Comparison of ENCODE assay signal across 9 mouse cellular contexts in genomic region chr7:44441648-44442109, GRCm38 (mm10). TPM values are rescaled to one million over a fixed set of nuclear protein-coding genes. Genes with fewer than 3 reads are reported as not detected.
DNase-seq lines count a peak whose midpoint lies in the region; ATAC-seq lines count a peak whose summit lies in the region.
"Had no signal": no experiment of that assay in that cellular context is flagged by ENCODE, and none has a peak within 500 bp of the region (broad histone marks: within the 10 kb centered on the region; RNA-seq: fewer than 3 reads in every experiment).

No protein-coding gene starts in this region.

- peaks cover 26% of the 10 kb centered on the region for H3K4me1 ChIP-seq in heart, embryonic 11.5 days (ENCODE audit: control insufficient read depth, insufficient read depth, low read length)
- H3K4me1 ChIP-seq in forebrain, embryonic 14.5 days (ENCODE audit: control insufficient read depth, insufficient read depth, low read length), result peaks cover 34% of the 10 kb centered on the region

- DNase-seq in heart, adult 11 months, result no peak
- DNase-seq in cerebellum, adult 11-12 months, result peak; percentile 84
- peak; percentile 91 for DNase-seq in forebrain, embryonic 14.5 days (ENCODE audit: low spot score)
- peak; percentile 71 to 78 for DNase-seq in left cerebral cortex, postnatal 25 days (ENCODE audit: low spot score in 2 of 2)
- DNase-seq in right cerebral cortex, adult 18-20 months, result peak; percentile 71
- no peak for DNase-seq in gastrocnemius, postnatal 36 days
- DNase-seq in B cell, adult 2 months, result no peak

- intact Hi-C loops in left cerebral cortex, postnatal 25 days (cut with DNase I), result loop anchor here (1.0 to 2.0 kb wide), 2 partner anchors 12 to 41 kb away; partner anchors contain the start of gene Lrrc4b
- intact Hi-C loops in gastrocnemius, postnatal 36 days (cut with DNase I), result loop anchor here (5.0 kb wide), 1 partner anchor 131 kb away; the partner anchor contains the start of gene Napsa

- WGBS in heart, embryonic 11.5 days (ENCODE audit: insufficient replicate concordance), result 2% methylated on average over 14 of the region's 14 CpGs
- WGBS in forebrain, embryonic 14.5 days, result 0% methylated on average over 11 of the region's 14 CpGs

- H3K9me3 ChIP-seq in heart, embryonic 11.5 days (replicated peaks; ENCODE audit: control insufficient read depth, low read length), result no peaks in the 10 kb centered on the region
- H3K9me3 ChIP-seq in forebrain, embryonic 14.5 days (replicated peaks; ENCODE audit: control insufficient read depth, low read length), result no peaks in the 10 kb centered on the region

- H3K4me2 ChIP-seq in heart, embryonic 11.5 days, result peak overlapping the region; percentile 80
- peak overlapping the region; percentile 93 for H3K4me2 ChIP-seq in forebrain, embryonic 14.5 days (ENCODE audit: low read length)

- peak overlapping the region; percentile 46 for H3K27ac ChIP-seq in heart, embryonic 11.5 days (ENCODE audit: low read depth, low read length)
- peak overlapping the region; percentile 97 for H3K27ac ChIP-seq in forebrain, embryonic 14.5 days (ENCODE audit: low read depth, low read length)

- peaks cover 77% of the 10 kb centered on the region for H3K27me3 ChIP-seq in heart, embryonic 11.5 days (ENCODE audit: control insufficient read depth, insufficient read depth, low read length)
- H3K27me3 ChIP-seq in forebrain, embryonic 14.5 days (replicated peaks; ENCODE audit: control insufficient read depth, insufficient read depth, low read length), result no peaks in the 10 kb centered on the region

- H3K36me3 ChIP-seq in heart, embryonic 11.5 days (ENCODE audit: control insufficient read depth, insufficient read depth, low read length), result no peaks in the 10 kb centered on the region
- H3K36me3 ChIP-seq in forebrain, embryonic 14.5 days (ENCODE audit: control insufficient read depth, insufficient read depth, low read length), result peaks cover 24% of the 10 kb centered on the region

- H3K4me3 ChIP-seq in heart, embryonic 11.5 days (ENCODE audit: low read depth, low read length), result peak overlapping the region; percentile 44
- H3K4me3 ChIP-seq in forebrain, embryonic 14.5 days (ENCODE audit: low read depth, low read length), result peak overlapping the region; percentile 75

- ATAC-seq in heart, embryonic 11.5 days (replicated peaks; ENCODE audit: insufficient number of reproducible peaks, low FRiP score, low TSS enrichment), result no peak
- peak; percentile 73 for ATAC-seq in forebrain, embryonic 14.5 days

- peak overlapping the region; percentile 70 for H3K9ac ChIP-seq in heart, embryonic 11.5 days (ENCODE audit: low read depth, low read length)
- peak overlapping the region; percentile 98 for H3K9ac ChIP-seq in forebrain, embryonic 14.5 days (ENCODE audit: low read length)

RNA-seq across cellular contexts. Expression of gene Lrrc4b, which starts 12.9 kb away (rescaled TPM):
- polyA plus RNA-seq in heart, embryonic 11.5 days (2014; fragmentation: Nextera tagmentation; extraction: Ambion mirVana), result 2.4 and 3.5 TPM in 2 replicates
- polyA plus RNA-seq in forebrain, embryonic 14.5 days (2014; fragmentation: Nextera tagmentation; extraction: Ambion mirVana), result 20.8 and 22.1 TPM in 2 replicates
- 100 to 1,000 TPM; 268 to 278 TPM for total RNA-seq in left cerebral cortex, postnatal 25 days (2021)
- total RNA-seq in gastrocnemius, postnatal 36 days (2021), result under 1 TPM in 1 of 2 experiments, not detected in 1; 0.20 TPM
- polyA plus RNA-seq: C2C12 had no signal

RNA-seq across cellular contexts. Expression of gene Aspdh, which starts 23.5 kb away (rescaled TPM):
- 1.3 and 1.5 TPM in 2 replicates for polyA plus RNA-seq in heart, embryonic 11.5 days (2014; fragmentation: Nextera tagmentation; extraction: Ambion mirVana)
- polyA plus RNA-seq in forebrain, embryonic 14.5 days (2014; fragmentation: Nextera tagmentation; extraction: Ambion mirVana), result 5.3 TPM in 2 replicates
- total RNA-seq in left cerebral cortex, postnatal 25 days (2021), result 10 to 100 TPM in 1 of 2 experiments, 1 to 10 TPM in 1; 9.6 to 10.1 TPM
- total RNA-seq in gastrocnemius, postnatal 36 days (2021), result not detected
- polyA plus RNA-seq: C2C12 had no signal

RNA-seq across cellular contexts. Expression of gene Josd2, which starts 26.1 kb away (rescaled TPM):
- polyA plus RNA-seq in heart, embryonic 11.5 days (2014; fragmentation: Nextera tagmentation; extraction: Ambion mirVana), result 169 and 181 TPM in 2 replicates
- 49.3 and 50.5 TPM in 2 replicates for polyA plus RNA-seq in forebrain, embryonic 14.5 days (2014; fragmentation: Nextera tagmentation; extraction: Ambion mirVana)
- 10 to 100 TPM; 73.6 to 86.0 TPM for total RNA-seq in left cerebral cortex, postnatal 25 days (2021)
- total RNA-seq in gastrocnemius, postnatal 36 days (2021), result 10 to 100 TPM; 48.7 to 49.2 TPM

RNA-seq across cellular contexts. Expression of gene Emc10, which starts 54.6 kb away (rescaled TPM):
- polyA plus RNA-seq in heart, embryonic 11.5 days (2014; fragmentation: Nextera tagmentation; extraction: Ambion mirVana), result 75.1 and 87.1 TPM in 2 replicates
- 147 and 154 TPM in 2 replicates for polyA plus RNA-seq in forebrain, embryonic 14.5 days (2014; fragmentation: Nextera tagmentation; extraction: Ambion mirVana)
- 100 to 1,000 TPM; 165 to 173 TPM for total RNA-seq in left cerebral cortex, postnatal 25 days (2021)
- 10 to 100 TPM; 42.4 to 43.5 TPM for total RNA-seq in gastrocnemius, postnatal 36 days (2021)

RNA-seq across cellular contexts. Expression of gene Fam71e1, which starts 54.7 kb away (rescaled TPM):
- polyA plus RNA-seq in heart, embryonic 11.5 days (2014; fragmentation: Nextera tagmentation; extraction: Ambion mirVana), result 8.9 and 10.6 TPM in 2 replicates
- polyA plus RNA-seq in forebrain, embryonic 14.5 days (2014; fragmentation: Nextera tagmentation; extraction: Ambion mirVana), result 13.0 and 24.0 TPM in 2 replicates
- total RNA-seq in left cerebral cortex, postnatal 25 days (2021), result 10 to 100 TPM; 17.4 to 18.9 TPM
- 1 to 10 TPM; 3.9 to 4.4 TPM for total RNA-seq in gastrocnemius, postnatal 36 days (2021)

Comparison
In these comparisons a context has a peak if more than half of its experiments do, and no peak if none do; other contexts are left out.
1. DNase-seq: peak in cerebellum, adult 11-12 months (single experiment), forebrain, embryonic 14.5 days (single experiment), left cerebral cortex, postnatal 25 days (2 of 2) and right cerebral cortex, adult 18-20 months (single experiment); none in heart, adult 11 months (single experiment), gastrocnemius, postnatal 36 days (0 of 2) and B cell, adult 2 months (0 of 2).
2. RNA of gene Lrrc4b, which starts 12.9 kb away (total RNA-seq): 268 to 278 TPM in left cerebral cortex, postnatal 25 days; 0.20 TPM in gastrocnemius, postnatal 36 days; every median in the first group is over 100 times any median in the second.
3. RNA of gene Aspdh, which starts 23.5 kb away (total RNA-seq): 9.6 to 10.1 TPM in left cerebral cortex, postnatal 25 days; not detected in gastrocnemius, postnatal 36 days; every median in the first group is over 10 times any median in the second.